Mouse (Mus musculus): Measurements from ENCODE around the gene Vsig10. TPM values are rescaled to one million over a fixed set of nuclear protein-coding genes. Genes with fewer than 3 reads are reported as not detected.

The Vsig10 gene
- polyA plus RNA-seq, 1 experiment from 2014 or later = 1.0 TPM

DNA sequence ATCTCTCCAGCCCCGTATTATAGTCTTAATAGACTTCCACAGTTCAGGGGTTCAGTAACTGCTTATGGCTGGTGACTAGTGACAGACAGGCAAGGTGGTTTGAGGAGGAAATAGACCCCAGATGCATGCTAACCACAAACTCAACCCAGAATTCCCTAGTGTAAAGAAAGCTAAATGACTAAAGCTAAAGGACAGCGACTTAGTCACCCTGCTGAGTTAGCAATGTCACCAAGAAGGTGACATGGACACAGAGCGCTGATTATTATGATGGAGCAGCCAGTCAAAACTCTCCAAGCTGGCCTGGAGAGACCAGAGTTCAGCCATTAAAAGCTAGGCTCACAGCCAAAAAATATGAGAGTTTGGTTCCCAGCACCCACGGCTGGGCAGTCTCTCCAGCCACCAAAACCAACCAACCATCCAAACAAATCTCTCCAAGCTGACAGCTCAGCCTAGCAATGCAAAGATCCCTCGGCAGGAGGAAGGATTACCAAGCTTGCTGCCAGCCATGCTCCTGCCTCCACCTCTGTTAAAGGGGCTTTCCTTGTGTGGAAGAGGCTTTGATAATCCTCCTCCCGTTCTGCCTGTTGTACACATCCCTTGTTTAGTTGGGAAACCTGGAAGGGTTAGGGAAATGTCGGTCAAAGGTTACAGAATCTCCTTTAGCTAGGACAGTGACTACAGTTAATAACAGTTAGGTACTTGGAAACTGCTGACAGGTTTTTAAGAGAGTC is 40.8 kb downstream of the Vsig10 start:
- no peak for ATAC-seq (replicated peaks)
- no peak overlapping the region for H3K27ac ChIP-seq
- no peaks in the 10 kb centered on the region for H3K27me3 ChIP-seq (replicated peaks)
- H3K9ac ChIP-seq = no peak overlapping the region
- WGBS = 31% methylated on average over 7 of the region's 7 CpGs
- H3K4me3 ChIP-seq = no peak overlapping the region
- H3K9me3 ChIP-seq = no peaks in the 10 kb centered on the region
- peaks cover 9% of the 10 kb centered on the region; the same call in 1 of the 2 replicates for H3K36me3 ChIP-seq (replicated peaks)
- H3K4me2 ChIP-seq = no peak overlapping the region
- peaks cover 44% of the 10 kb centered on the region for H3K4me1 ChIP-seq

DNA sequence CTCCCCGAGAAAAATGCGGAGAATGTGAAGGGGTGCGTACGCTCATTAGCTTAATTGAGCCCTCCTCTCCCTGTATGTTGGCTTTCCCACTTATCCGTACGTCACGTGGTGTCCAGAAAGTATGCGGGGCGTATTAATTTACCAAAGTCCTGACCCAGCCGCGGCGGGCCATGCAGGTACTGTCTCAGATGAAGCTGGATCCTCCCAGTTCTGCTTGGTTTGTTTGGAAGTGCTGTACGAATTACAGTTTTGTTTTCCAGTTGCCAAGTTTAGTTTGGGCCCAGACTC is 41.3 kb downstream of the Vsig10 start:
- no peak overlapping the region for H3K4me2 ChIP-seq
- no peak overlapping the region for H3K9ac ChIP-seq
- H3K27ac ChIP-seq = no peak overlapping the region
- H3K27me3 ChIP-seq (replicated peaks) = no peaks in the 10 kb centered on the region
- peaks cover 44% of the 10 kb centered on the region for H3K4me1 ChIP-seq
- H3K36me3 ChIP-seq (replicated peaks) = peaks cover 14% of the 10 kb centered on the region; the same call in 1 of the 2 replicates
- ATAC-seq (replicated peaks) = no peak
- no peak overlapping the region for H3K4me3 ChIP-seq
- H3K9me3 ChIP-seq = no peaks in the 10 kb centered on the region
- 44% methylated on average over 13 of the region's 13 CpGs for WGBS

- no peak overlapping the region for H3K4me3 ChIP-seq
- WGBS = 42% methylated on average over 13 of the region's 13 CpGs
- H3K27ac ChIP-seq = no peak overlapping the region
- no peaks in the 10 kb centered on the region for H3K9me3 ChIP-seq
- peaks cover 41% of the 10 kb centered on the region for H3K4me1 ChIP-seq
- H3K27me3 ChIP-seq (replicated peaks) = no peaks in the 10 kb centered on the region
- no peak overlapping the region for H3K4me2 ChIP-seq
- H3K36me3 ChIP-seq (replicated peaks) = peaks cover 15% of the 10 kb centered on the region; the same call in 1 of the 2 replicates
- H3K9ac ChIP-seq = no peak overlapping the region
- no peak for ATAC-seq (replicated peaks)
Measured at GRCm38 (mm10) chr5:117360631-117361541, 42.0 kb downstream of the Vsig10 start.

- Histone ChIP-seq H3K9ac (no peak overlapping the region), H3K4me2 (no peak overlapping the region), H3K9me3 (no peaks in the 10 kb centered on the region), H3K4me1 (peaks cover 36% of the 10 kb centered on the region), H3K36me3 (replicated peaks) (peaks cover 15% of the 10 kb centered on the region; the same call in 1 of the 2 replicates), H3K27ac (no peak overlapping the region), H3K27me3 (replicated peaks) (no peaks in the 10 kb centered on the region), H3K4me3 (no peak overlapping the region)
- 75% methylated on average over 4 of the region's 4 CpGs for WGBS
- ATAC-seq (replicated peaks) = no peak
Measured at GRCm38 (mm10) chr5:117361590-117361989, 42.7 kb downstream of the Vsig10 start.

GRCm38 (mm10) chr5:117363066-117363782 is 44.3 kb downstream of the Vsig10 start:
- Histone ChIP-seq H3K4me1 (peaks cover 35% of the 10 kb centered on the region), H3K36me3 (replicated peaks) (peaks cover 21% of the 10 kb centered on the region; the same call in 1 of the 2 replicates), H3K4me2 (no peak overlapping the region), H3K4me3 (no peak overlapping the region), H3K27me3 (replicated peaks) (no peaks in the 10 kb centered on the region), H3K9me3 (no peaks in the 10 kb centered on the region), H3K9ac (no peak overlapping the region), H3K27ac (no peak overlapping the region)
- no peak for ATAC-seq (replicated peaks)
- 57% methylated on average over 15 of the region's 15 CpGs for WGBS

DNA sequence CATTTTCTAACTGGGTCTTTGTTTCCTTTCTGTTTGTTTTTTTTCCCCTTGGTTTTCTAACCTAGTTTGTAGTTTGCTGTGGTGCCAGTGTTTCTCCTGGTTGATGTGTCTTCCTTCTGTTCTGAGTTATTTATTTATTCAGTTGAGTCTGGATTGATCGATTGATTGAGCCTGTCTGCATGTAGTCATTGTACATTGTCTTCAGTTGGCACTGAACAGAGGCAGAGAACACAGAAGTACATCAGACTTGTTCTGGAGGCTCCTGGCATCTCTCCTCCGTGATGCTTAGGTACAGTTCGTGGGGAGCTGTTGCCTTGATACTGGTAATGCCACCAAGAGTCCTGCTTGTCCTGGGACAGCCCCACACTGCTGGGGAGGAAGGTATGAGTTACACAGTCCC is 45.9 kb downstream of the Vsig10 start:
- Histone ChIP-seq H3K4me1 (peaks cover 20% of the 10 kb centered on the region), H3K4me2 (no peak overlapping the region), H3K27me3 (replicated peaks) (no peaks in the 10 kb centered on the region), H3K9me3 (no peaks in the 10 kb centered on the region), H3K36me3 (replicated peaks) (peaks cover 32% of the 10 kb centered on the region; the same call in 1 of the 2 replicates), H3K9ac (no peak overlapping the region), H3K4me3 (no peak overlapping the region), H3K27ac (no peak overlapping the region)
- ATAC-seq (replicated peaks) = no peak
- 90% methylated on average over 3 of the region's 3 CpGs for WGBS

DNA sequence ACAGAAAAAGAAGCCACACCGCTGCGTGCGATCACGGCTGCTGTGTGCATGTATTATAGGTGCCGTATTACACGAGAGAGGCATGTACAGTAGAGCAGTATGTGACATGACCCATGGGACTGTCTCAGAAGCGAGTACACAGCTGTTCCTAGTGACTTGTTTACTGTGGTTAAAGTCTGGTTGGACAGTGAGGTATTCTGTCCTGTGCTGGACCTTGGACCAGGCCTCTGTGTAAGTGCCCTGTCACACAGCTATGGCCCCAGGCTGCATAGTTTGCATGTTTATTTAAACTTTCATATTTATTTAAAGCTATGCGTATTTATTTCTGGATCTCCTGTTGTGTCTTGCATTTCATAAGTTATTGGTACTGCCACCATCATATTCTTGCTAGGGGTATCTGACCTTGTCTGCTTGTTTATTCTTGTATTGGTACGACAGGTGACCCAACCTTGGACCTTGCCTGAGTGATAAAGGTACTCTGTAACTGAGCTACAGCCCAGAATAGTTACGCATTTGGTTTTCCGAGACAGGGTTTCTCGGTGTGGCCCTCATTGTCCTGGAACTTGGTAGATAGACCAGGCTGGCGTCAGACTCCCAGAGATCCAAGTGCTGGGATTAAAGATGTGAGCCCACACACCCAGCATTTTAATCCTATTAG is 47.1 kb downstream of the Vsig10 start:
- Histone ChIP-seq H3K36me3 (replicated peaks) (peaks cover 40% of the 10 kb centered on the region; the same call in 1 of the 2 replicates), H3K27me3 (replicated peaks) (no peaks in the 10 kb centered on the region), H3K9ac (no peak overlapping the region), H3K27ac (no peak overlapping the region), H3K9me3 (no peaks in the 10 kb centered on the region), H3K4me3 (no peak overlapping the region), H3K4me1 (peaks cover 7% of the 10 kb centered on the region), H3K4me2 (no peak overlapping the region)
- WGBS = 87% methylated on average over 13 of the region's 13 CpGs
- ATAC-seq (replicated peaks) = no peak

DNA sequence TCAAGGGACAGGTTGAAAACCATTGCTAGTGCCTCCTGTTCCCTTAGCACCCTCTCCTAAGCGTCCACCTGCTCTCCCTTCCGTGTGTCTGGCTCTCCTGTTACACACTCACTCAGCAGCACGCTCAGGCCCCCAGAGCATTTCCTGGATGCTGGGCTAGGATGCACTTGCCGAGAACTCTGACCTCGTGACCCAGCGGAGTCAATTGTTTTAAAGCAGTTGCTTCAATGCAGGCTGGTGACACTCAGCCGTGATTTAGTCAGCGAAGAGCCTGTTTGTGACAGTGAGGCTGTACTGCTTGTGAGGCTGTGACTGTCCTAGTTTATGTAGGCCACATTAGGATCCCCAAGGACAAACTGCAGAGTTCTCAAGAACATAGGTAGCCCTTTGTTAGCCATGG is 48.3 kb downstream of the Vsig10 start:
- H3K4me3 ChIP-seq = no peak overlapping the region
- peaks cover 5% of the 10 kb centered on the region; the same call in 1 of the 2 replicates for H3K4me1 ChIP-seq
- no peak overlapping the region for H3K4me2 ChIP-seq
- peaks cover 49% of the 10 kb centered on the region; the same call in 1 of the 2 replicates for H3K36me3 ChIP-seq (replicated peaks)
- H3K27me3 ChIP-seq (replicated peaks) = no peaks in the 10 kb centered on the region
- ATAC-seq (replicated peaks) = no peak
- no peaks in the 10 kb centered on the region for H3K9me3 ChIP-seq
- WGBS = 68% methylated on average over 8 of the region's 8 CpGs
- H3K27ac ChIP-seq = no peak overlapping the region
- H3K9ac ChIP-seq = no peak overlapping the region

DNA sequence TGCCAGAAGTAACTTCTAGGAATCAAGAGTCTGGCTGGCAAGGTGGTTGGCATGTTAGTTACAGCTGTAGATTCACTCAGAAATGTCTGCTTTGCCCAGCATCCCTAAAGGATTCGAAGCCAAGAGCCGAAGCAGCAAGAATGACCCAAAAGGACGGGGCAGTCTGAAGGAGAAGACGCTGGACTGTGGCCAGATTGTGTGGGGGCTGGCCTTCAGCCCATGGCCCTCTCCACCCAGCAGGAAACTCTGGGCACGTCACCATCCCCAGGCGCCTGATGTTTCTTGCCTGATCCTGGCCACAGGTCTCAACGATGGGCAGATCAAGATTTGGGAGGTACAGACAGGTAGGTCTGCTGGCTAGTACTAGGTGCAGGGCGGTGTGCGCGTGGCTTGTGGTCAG is 51.7 kb downstream of the Vsig10 start:
- 89% methylated on average over 10 of the region's 10 CpGs for WGBS
- H3K9me3 ChIP-seq = no peaks in the 10 kb centered on the region
- no peak overlapping the region for H3K4me3 ChIP-seq
- no peak overlapping the region for H3K27ac ChIP-seq
- no peaks in the 10 kb centered on the region for H3K27me3 ChIP-seq (replicated peaks)
- no peaks in the 10 kb centered on the region for H3K4me1 ChIP-seq
- peaks cover 55% of the 10 kb centered on the region for H3K36me3 ChIP-seq (replicated peaks)
- no peak overlapping the region for H3K4me2 ChIP-seq
- ATAC-seq (replicated peaks) = no peak
- H3K9ac ChIP-seq = no peak overlapping the region

GRCm38 (mm10) chr5:117373418-117373817 is 54.5 kb downstream of the Vsig10 start:
- Histone ChIP-seq H3K4me3 (no peak overlapping the region), H3K9ac (no peak overlapping the region), H3K9me3 (no peaks in the 10 kb centered on the region), H3K4me2 (no peak overlapping the region), H3K4me1 (no peaks in the 10 kb centered on the region), H3K27me3 (replicated peaks) (no peaks in the 10 kb centered on the region), H3K27ac (no peak overlapping the region), H3K36me3 (replicated peaks) (peaks cover 62% of the 10 kb centered on the region)
- no peak for ATAC-seq (replicated peaks)
- 93% methylated on average over 9 of the region's 9 CpGs for WGBS

DNA sequence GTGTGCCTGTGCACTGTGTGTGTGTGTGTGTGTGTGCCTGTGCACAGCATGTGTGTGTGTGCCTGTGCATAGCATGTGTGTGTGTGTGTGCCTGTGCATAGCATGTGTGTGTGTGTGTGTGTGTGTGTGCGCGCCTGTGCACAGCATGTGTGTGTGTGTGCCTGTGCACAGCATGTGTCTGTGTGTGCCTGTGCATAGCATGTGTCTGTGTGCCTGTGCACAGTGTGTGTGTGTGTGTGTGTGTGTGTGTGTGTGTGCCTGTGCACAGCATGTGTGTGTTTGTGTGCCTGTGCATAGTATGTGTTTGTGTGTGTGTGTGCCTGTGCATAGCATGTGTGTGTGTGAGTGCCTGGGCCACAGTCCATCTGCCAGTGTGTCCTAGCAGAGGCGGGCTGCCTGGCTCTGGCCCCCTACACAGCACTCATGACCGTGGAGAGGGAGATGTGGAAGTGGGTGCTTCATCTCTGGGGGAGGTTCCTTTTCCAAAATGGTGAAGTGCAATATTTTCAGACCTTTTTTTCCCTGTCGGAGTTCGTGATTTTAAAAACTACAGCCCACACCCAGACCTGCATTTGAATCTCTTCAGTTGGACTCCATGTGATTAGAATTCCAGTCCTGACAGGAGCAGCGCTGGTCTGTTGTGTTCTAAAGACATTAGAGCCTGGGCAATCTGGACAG is 55.6 kb downstream of the Vsig10 start:
- no peak for ATAC-seq (replicated peaks)
- Histone ChIP-seq H3K9me3 (no peaks in the 10 kb centered on the region), H3K27ac (no peak overlapping the region), H3K36me3 (replicated peaks) (peaks cover 59% of the 10 kb centered on the region), H3K4me1 (no peaks in the 10 kb centered on the region), H3K27me3 (replicated peaks) (no peaks in the 10 kb centered on the region), H3K4me3 (no peak overlapping the region), H3K4me2 (no peak overlapping the region), H3K9ac (no peak overlapping the region)
- WGBS = 92% methylated on average over 7 of the region's 7 CpGs
